Mouse (Mus musculus): Measurements from ENCODE around the gene Hamp. TPM values are rescaled to one million over a fixed set of nuclear protein-coding genes. Genes with fewer than 3 reads are reported as not detected.
A peak's percentile ranks its signal among the peaks of the same experiment; 100 is the strongest.

Hamp gene
- polyA plus RNA-seq, 1 experiment from 2014 or later: not detected

- ATAC-seq: peak; percentile 66
- peaks cover 12% of the 10 kb centered on the region for H3K36me3 ChIP-seq (ENCODE audit: insufficient read depth, low read length)
Measured at GRCm38 (mm10) chr7:30957367-30957783, 13.5 kb upstream of the Hamp start.

DNA sequence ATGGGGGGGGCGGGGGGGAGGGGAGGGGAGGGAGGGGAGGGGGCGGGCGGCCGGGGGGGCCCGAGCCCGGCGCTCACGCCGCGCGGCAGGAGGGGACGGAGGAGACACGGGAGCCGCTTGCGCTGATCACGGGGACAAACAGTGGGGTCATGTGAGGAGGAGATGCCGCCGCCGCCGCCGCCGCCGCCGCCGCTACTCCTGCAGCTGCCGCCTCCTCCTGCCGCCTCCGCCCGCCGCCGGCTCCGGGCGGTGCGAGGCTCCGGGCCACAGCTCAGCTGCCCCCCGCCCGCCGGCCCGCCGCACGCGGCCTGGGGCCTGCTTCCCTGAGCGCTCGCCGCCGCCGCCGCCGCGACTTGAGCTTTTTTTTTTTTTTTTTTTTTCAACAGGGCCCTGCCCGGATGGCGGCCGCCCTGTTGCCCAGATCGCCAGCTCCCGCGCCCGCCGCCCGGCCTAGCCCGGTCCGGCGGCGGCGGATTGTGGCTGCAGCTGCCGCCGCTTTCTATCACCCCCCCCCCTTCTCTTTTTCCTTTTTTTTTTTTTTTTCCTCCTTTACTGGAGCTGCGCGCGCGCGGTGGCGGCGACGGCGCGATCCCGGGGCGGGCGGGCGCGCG lies 13.0 kb upstream of the Hamp start, which contains the start of gene Usf2:
Gene Usf2 (minus strand): TSS at position 48 of the 611 bp plus-strand sequence.
- H3K4me2 ChIP-seq (replicated peaks; ENCODE audit: low read depth, low read length): peak within 1 kb of the TSS; percentile 78
- 0% methylated on average over 3 of the region's 82 CpGs for WGBS
- TF ChIP-seq EP300 (IDR thresholded peaks at IDR 0.05) (no peak), CTCF (IDR thresholded peaks at IDR 0.05) (no peak)
- peaks cover 16% of the 10 kb centered on the region for H3K36me3 ChIP-seq (ENCODE audit: insufficient read depth, low read length)
- H3K27ac ChIP-seq (ENCODE audit: low read length): peak within 1 kb of the TSS; percentile 98
- peak; percentile 95 for DNase-seq (ENCODE audit: low spot score)
- H3K9ac ChIP-seq (replicated peaks; ENCODE audit: low read depth): peak within 1 kb of the TSS; percentile 98
- H3K4me3 ChIP-seq (ENCODE audit: low read depth, low read length): peak within 1 kb of the TSS; percentile 96
- H3K27me3 ChIP-seq (replicated peaks; ENCODE audit: insufficient read depth, low read length): no peaks in the 10 kb centered on the region
- peak; percentile 67 for ATAC-seq
- H3K9me3 ChIP-seq (ENCODE audit: low read length): no peaks in the 10 kb centered on the region
- peaks cover 17% of the 10 kb centered on the region for H3K4me1 ChIP-seq (ENCODE audit: insufficient read depth, low read depth, low read length)

More at GRCm38 (mm10) chr7:30957367-30957783, 13.5 kb upstream of the Hamp start:
- TF ChIP-seq CTCF (IDR thresholded peaks at IDR 0.05) (no peak), EP300 (IDR thresholded peaks at IDR 0.05) (no peak)
- Histone ChIP-seq H3K4me3 (ENCODE audit: low read depth, low read length) (peak overlapping the region; percentile 96), H3K9ac (replicated peaks; ENCODE audit: low read depth) (peak overlapping the region; percentile 98), H3K4me1 (ENCODE audit: insufficient read depth, low read depth, low read length) (peaks cover 17% of the 10 kb centered on the region), H3K4me2 (replicated peaks; ENCODE audit: low read depth, low read length) (peak overlapping the region; percentile 78), H3K27ac (ENCODE audit: low read length) (peak overlapping the region; percentile 98), H3K9me3 (ENCODE audit: low read length) (no peaks in the 10 kb centered on the region), H3K27me3 (replicated peaks; ENCODE audit: insufficient read depth, low read length) (no peaks in the 10 kb centered on the region)
- peak; percentile 90 for DNase-seq (ENCODE audit: low spot score)
- WGBS: under 1% methylated on average over 42 of the region's 43 CpGs

DNA sequence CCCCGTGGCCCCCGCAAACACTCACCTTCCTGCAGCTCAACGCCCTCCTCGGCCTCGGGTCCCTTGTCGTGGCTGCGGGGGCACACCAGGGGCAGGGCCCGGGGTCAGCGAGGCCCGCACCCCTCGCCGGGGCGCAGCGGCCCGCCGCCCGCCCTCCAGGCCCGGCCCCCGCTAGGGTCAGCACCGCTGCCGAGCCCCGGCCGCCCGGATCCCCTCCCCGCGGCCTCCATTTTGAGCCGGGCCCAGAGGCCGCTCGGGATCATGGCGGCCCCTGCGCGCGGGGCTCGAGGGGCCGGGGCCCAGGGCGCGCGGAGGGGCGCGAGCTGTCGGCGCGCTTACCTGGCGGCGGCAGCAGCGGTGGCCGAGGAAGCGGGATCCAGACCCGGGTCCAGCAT lies 12.5 kb upstream of the Hamp start:
- peak; percentile 43 for ATAC-seq

DNA sequence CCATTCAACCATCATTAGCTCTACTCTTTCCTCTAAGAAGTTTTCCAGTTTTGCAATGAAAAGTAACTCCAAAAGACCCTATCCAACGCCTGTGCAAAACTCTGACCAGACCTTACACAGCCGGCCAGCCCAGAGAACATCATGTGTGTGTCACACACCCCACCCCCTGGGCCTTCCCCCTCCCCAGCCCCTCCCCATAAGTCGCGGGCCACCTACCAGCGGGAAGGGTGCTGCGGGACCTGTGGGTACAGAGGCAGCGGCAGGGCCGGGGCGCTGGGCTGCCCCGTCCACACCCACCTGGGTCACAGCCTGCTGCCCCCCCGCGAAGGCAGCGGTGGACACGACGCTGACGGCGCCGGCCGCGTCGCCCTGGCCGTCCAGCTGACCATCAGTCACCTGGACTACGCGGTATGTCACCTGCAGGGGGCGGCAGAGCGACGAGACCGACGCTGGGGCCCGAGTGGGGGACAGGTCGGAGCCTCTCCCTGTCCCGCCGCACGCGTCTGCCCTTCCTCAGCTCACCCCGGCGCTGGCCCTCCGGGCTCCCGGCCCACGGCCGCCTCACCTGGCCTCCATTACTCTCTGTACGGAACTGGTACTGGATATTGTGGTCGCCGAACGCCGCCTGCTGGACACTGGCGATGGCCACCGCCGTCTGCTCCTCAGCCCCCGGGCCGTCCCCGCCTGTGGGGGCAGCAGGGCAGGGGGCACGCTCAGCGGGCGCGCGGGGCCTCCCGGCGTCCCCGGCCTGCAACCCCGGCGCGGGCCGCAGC lies 11.9 kb upstream of the Hamp start:
- Histone ChIP-seq H3K9me3 (ENCODE audit: low read length) (no peaks in the 10 kb centered on the region), H3K36me3 (ENCODE audit: insufficient read depth, low read length) (peaks cover 20% of the 10 kb centered on the region), H3K4me3 (ENCODE audit: low read depth, low read length) (peak overlapping the region; percentile 96), H3K27me3 (replicated peaks; ENCODE audit: insufficient read depth, low read length) (no peaks in the 10 kb centered on the region), H3K9ac (replicated peaks; ENCODE audit: low read depth) (peak overlapping the region; percentile 98), H3K27ac (ENCODE audit: low read length) (peak overlapping the region; percentile 98), H3K4me1 (ENCODE audit: insufficient read depth, low read depth, low read length) (peaks cover 17% of the 10 kb centered on the region), H3K4me2 (replicated peaks; ENCODE audit: low read depth, low read length) (peak overlapping the region; percentile 78)
- WGBS: 4% methylated on average over 17 of the region's 64 CpGs
- peak; percentile 92 for TF ChIP-seq CTCF (IDR thresholded peaks at IDR 0.05)
- no peak for TF ChIP-seq EP300 (IDR thresholded peaks at IDR 0.05)
- DNase-seq (ENCODE audit: low spot score) (peak; percentile 93), ATAC-seq (peak; percentile 76)

More for the DNA sequence above, 12.5 kb upstream of the Hamp start:
- H3K4me3 ChIP-seq (ENCODE audit: low read depth, low read length): peak overlapping the region; percentile 96
- H3K4me1 ChIP-seq (ENCODE audit: insufficient read depth, low read depth, low read length): peaks cover 17% of the 10 kb centered on the region
- peak; percentile 48 for DNase-seq (ENCODE audit: low spot score)
- H3K9ac ChIP-seq (replicated peaks; ENCODE audit: low read depth): peak overlapping the region; percentile 98
- no peaks in the 10 kb centered on the region for H3K9me3 ChIP-seq (ENCODE audit: low read length)
- peaks cover 20% of the 10 kb centered on the region for H3K36me3 ChIP-seq (ENCODE audit: insufficient read depth, low read length)
- WGBS: under 1% methylated on average over 28 of the region's 49 CpGs
- peak overlapping the region; percentile 78 for H3K4me2 ChIP-seq (replicated peaks; ENCODE audit: low read depth, low read length)
- no peaks in the 10 kb centered on the region for H3K27me3 ChIP-seq (replicated peaks; ENCODE audit: insufficient read depth, low read length)
- peak overlapping the region; percentile 98 for H3K27ac ChIP-seq (ENCODE audit: low read length)
- TF ChIP-seq EP300 (IDR thresholded peaks at IDR 0.05): no peak
- TF ChIP-seq CTCF (IDR thresholded peaks at IDR 0.05): no peak

DNA sequence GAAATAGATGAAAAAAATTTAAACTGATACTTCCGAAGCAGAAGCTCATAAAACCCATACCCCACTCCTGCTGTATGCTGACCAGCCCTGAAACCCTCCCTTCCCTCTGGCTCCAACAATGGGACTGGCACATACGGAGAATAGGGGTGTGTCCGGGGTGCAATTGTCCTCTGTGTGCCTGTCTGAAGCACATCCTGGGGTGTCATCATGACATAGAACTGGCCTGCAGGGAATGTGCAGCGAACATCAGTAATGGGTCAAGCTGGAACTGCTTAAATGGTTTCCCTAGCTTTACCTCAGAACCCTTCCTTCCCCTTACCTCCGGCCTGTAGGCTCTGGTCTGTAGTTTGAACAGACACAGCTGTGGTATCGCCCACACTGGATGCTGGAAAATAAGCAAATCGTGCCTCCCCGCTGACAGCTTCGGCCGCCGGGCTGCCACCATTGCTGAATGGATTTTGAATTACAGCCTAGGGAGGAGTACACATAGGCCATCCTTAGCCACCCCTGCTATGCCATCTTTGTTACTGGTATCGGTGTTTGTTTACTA lies 11.2 kb upstream of the Hamp start:
- Histone ChIP-seq H3K36me3 (ENCODE audit: insufficient read depth, low read length) (peaks cover 20% of the 10 kb centered on the region), H3K9ac (replicated peaks; ENCODE audit: low read depth) (no peak overlapping the region), H3K9me3 (ENCODE audit: low read length) (no peaks in the 10 kb centered on the region), H3K27ac (ENCODE audit: low read length) (no peak overlapping the region), H3K4me1 (ENCODE audit: insufficient read depth, low read depth, low read length) (peaks cover 17% of the 10 kb centered on the region), H3K4me2 (replicated peaks; ENCODE audit: low read depth, low read length) (peak overlapping the region; percentile 78), H3K27me3 (replicated peaks; ENCODE audit: insufficient read depth, low read length) (no peaks in the 10 kb centered on the region), H3K4me3 (ENCODE audit: low read depth, low read length) (no peak overlapping the region)
- TF ChIP-seq EP300 (IDR thresholded peaks at IDR 0.05) (no peak), CTCF (IDR thresholded peaks at IDR 0.05) (no peak)
- 77% methylated on average over 12 of the region's 12 CpGs for WGBS
- DNase-seq (ENCODE audit: low spot score): no peak
- no peak for ATAC-seq

DNA sequence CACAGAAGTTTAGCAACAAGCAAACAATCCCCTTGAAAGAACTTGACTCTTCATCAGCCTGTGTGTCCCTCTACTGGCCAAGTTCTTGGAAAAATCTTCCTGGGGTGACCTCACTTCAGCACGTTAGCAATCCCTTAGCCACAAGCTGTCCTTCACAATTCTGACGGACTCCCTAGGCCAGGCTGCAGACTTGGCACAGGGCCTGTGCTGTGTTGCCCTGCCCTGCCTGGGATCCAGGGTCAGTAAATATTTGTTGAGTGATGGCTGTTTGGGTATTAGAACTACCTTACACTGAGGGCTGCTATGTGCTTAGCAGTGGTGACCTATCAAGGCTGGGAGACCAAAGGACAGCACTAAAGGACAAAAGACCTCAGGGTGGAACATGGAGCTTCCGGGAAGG lies 10.2 kb upstream of the Hamp start:
- H3K9ac ChIP-seq (replicated peaks; ENCODE audit: low read depth): no peak overlapping the region
- H3K9me3 ChIP-seq (ENCODE audit: low read length): no peaks in the 10 kb centered on the region
- no peak overlapping the region for H3K4me3 ChIP-seq (ENCODE audit: low read depth, low read length)
- TF ChIP-seq EP300 (IDR thresholded peaks at IDR 0.05) (no peak), CTCF (IDR thresholded peaks at IDR 0.05) (peak; percentile 25; the same call in 1 of the 2 replicates)
- H3K27me3 ChIP-seq (replicated peaks; ENCODE audit: insufficient read depth, low read length): no peaks in the 10 kb centered on the region
- peaks cover 17% of the 10 kb centered on the region for H3K4me1 ChIP-seq (ENCODE audit: insufficient read depth, low read depth, low read length)
- peak; percentile 46 for DNase-seq (ENCODE audit: low spot score)
- peaks cover 20% of the 10 kb centered on the region for H3K36me3 ChIP-seq (ENCODE audit: insufficient read depth, low read length)
- no peak for ATAC-seq
- H3K27ac ChIP-seq (ENCODE audit: low read length): no peak overlapping the region
- H3K4me2 ChIP-seq (replicated peaks; ENCODE audit: low read depth, low read length): no peak overlapping the region
- 62% methylated on average over 3 of the region's 3 CpGs for WGBS
